Mouse (Mus musculus) lung, embryonic 16.5 days (tissue): ENCODE data around the gene Slc39a5. TPM values are rescaled to one million over a fixed set of nuclear protein-coding genes. Genes with fewer than 3 reads are reported as not detected.
A peak's percentile ranks its signal among the peaks of the same experiment; 100 is the strongest.

Experiments used
- ATAC-seq: fragments of 200-750 bp; cut with Nextera tagmentation; 2 replicates; pipeline ENCODE4 v1.8.0; 2017; ENCODE audit warnings: low read depth, mild to moderate bottlenecking, moderate library complexity
- H3K27ac ChIP-seq: fragments of 300-500 bp; sonication (generic); 2 replicates; pipeline ENCODE4 v1.5.1; 2014; ENCODE audit warnings: mild to moderate bottlenecking, control low read depth, low read length
- H3K27me3 ChIP-seq: fragments of 300-500 bp; sonication (generic); 2 replicates; pipeline ENCODE4 v1.6.1; 2014; ENCODE audit warnings: low read depth, low read length, mixed read lengths; ENCODE audit not compliant: control insufficient read depth, insufficient read depth
- H3K36me3 ChIP-seq: fragments of 300-500 bp; sonication (generic); 2 replicates; pipeline ENCODE4 v1.6.1; 2014; ENCODE audit warnings: low read length; ENCODE audit not compliant: control insufficient read depth, insufficient read depth
- H3K4me1 ChIP-seq: fragments of 300-500 bp; sonication (generic); replicated peaks from 2 replicates; pipeline ENCODE4 v1.6.1; 2014; ENCODE audit warnings: low read length, mixed read lengths; ENCODE audit not compliant: control insufficient read depth, insufficient read depth
- H3K4me2 ChIP-seq: fragments of 300-500 bp; sonication (generic); 2 replicates; pipeline ENCODE4 v1.6.1; 2014; ENCODE audit warnings: low read depth, low read length, control low read depth
- H3K4me3 ChIP-seq: fragments of 300-500 bp; sonication (generic); 2 replicates; pipeline ENCODE4 v1.5.1; 2014; ENCODE audit warnings: mild to moderate bottlenecking, low read length, control low read depth
- H3K9ac ChIP-seq: fragments of 300-500 bp; sonication (generic); 2 replicates; pipeline ENCODE4 v1.6.1; 2014; ENCODE audit warnings: low read length, control low read depth
- H3K9me3 ChIP-seq: fragments of 300-500 bp; sonication (generic); 2 replicates; pipeline ENCODE4 v1.6.1; 2016; ENCODE audit warnings: low read length; ENCODE audit not compliant: control insufficient read depth
- WGBS: fragments of 180-500 bp; shearing (Covaris S2); extraction: QIAGEN DNeasy Blood & Tissue Kit; methylation state at CpG from one replicate; pipeline ENCODE4 v1.1.7; 2014; 5-methylcytosine and 5-hydroxymethylcytosine counted together
- polyA plus RNA-seq: library from polyadenylated mRNA; unstranded; fragments of >200 nt; fragmentation: Nextera tagmentation; extraction: Ambion mirVana; gene quantifications from 2 replicates; pipeline ENCODE4 v1.2.1, GENCODE M21; 2015

The Slc39a5 gene
- polyA plus RNA-seq, 1 experiment from 2014 or later, result 0.13 TPM

GRCm38 (mm10) chr10:128413076-128413475 lies 12.0 kb upstream of the Slc39a5 start:
- H3K4me1 ChIP-seq, result peaks cover 26% of the 10 kb centered on the region
- H3K27me3 ChIP-seq, result no peaks in the 10 kb centered on the region
- H3K4me3 ChIP-seq, result peak overlapping the region; percentile 76; the same call in 1 of the 2 replicates
- peaks cover 11% of the 10 kb centered on the region for H3K36me3 ChIP-seq
- H3K9ac ChIP-seq, result no peak overlapping the region
- ATAC-seq, result no peak
- no peaks in the 10 kb centered on the region for H3K9me3 ChIP-seq
- no peak overlapping the region; the same call in 1 of the 2 replicates for H3K4me2 ChIP-seq
- no peak overlapping the region for H3K27ac ChIP-seq
- WGBS, result 36% methylated on average over 1 of the region's 1 CpGs

GRCm38 (mm10) chr10:128412558-128412957 lies 11.5 kb upstream of the Slc39a5 start:
- Histone ChIP-seq H3K36me3 (peaks cover 11% of the 10 kb centered on the region), H3K27ac (peak overlapping the region; percentile 95), H3K9me3 (no peaks in the 10 kb centered on the region), H3K27me3 (no peaks in the 10 kb centered on the region), H3K4me3 (peak overlapping the region; percentile 76), H3K9ac (peak overlapping the region; percentile 89), H3K4me2 (peak overlapping the region; percentile 86), H3K4me1 (peaks cover 26% of the 10 kb centered on the region)
- 20% methylated on average over 1 of the region's 1 CpGs for WGBS
- no peak for ATAC-seq

DNA sequence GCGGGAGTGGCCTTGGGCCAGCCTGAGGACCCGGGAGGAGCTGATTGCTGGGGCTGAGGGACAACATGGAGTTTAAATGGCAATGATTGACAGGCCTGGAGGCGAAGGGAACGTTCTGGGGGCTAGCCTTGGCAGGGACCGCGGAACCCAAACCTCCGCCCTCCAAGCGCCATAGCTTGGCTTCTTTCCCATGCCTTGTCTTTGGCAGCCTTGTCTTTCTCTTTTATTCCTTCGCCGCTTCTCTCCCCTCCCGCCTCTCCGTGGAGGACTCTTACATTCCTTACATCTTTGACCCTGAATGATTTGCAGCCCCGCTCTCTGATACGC lies 11.0 kb upstream of the Slc39a5 start:
- H3K9me3 ChIP-seq, result no peaks in the 10 kb centered on the region
- peaks cover 10% of the 10 kb centered on the region for H3K36me3 ChIP-seq
- WGBS, result under 1% methylated on average over 14 of the region's 14 CpGs
- H3K4me3 ChIP-seq, result peak overlapping the region; percentile 76
- peak overlapping the region; percentile 86 for H3K4me2 ChIP-seq
- no peaks in the 10 kb centered on the region for H3K27me3 ChIP-seq
- ATAC-seq, result peak; percentile 29
- H3K4me1 ChIP-seq, result peaks cover 26% of the 10 kb centered on the region
- H3K9ac ChIP-seq, result peak overlapping the region; percentile 89
- H3K27ac ChIP-seq, result peak overlapping the region; percentile 95

GRCm38 (mm10) chr10:128411211-128412054 lies 10.4 kb upstream of the Slc39a5 start, which contains the start of the genes Nabp2 and Rnf41:
TSS of gene Nabp2 (minus strand) at chr10:128411492.
TSS of gene Rnf41 (plus strand) at chr10:128411657.
- Histone ChIP-seq H3K9ac (peak within 1 kb of the TSS; percentile 89), H3K27ac (peak within 1 kb of the TSS; percentile 95), H3K4me3 (peak within 1 kb of the TSS; percentile 76), H3K27me3 (no peaks in the 10 kb centered on the region), H3K4me1 (peaks cover 26% of the 10 kb centered on the region), H3K36me3 (peaks cover 4% of the 10 kb centered on the region), H3K9me3 (no peaks in the 10 kb centered on the region), H3K4me2 (peak within 1 kb of the TSS; percentile 96)
- ATAC-seq, result peak; percentile 93
- WGBS, result under 1% methylated on average over 50 of the region's 50 CpGs

GRCm38 (mm10) chr10:128410560-128410845 lies 9.5 kb upstream of the Slc39a5 start:
- peaks cover under 1% of the 10 kb centered on the region; the same call in 1 of the 2 replicates for H3K36me3 ChIP-seq
- ATAC-seq, result no peak
- H3K9me3 ChIP-seq, result no peaks in the 10 kb centered on the region
- 23% methylated on average over 4 of the region's 4 CpGs for WGBS
- H3K27ac ChIP-seq, result peak overlapping the region; percentile 95
- H3K4me2 ChIP-seq, result peak overlapping the region; percentile 96
- peak overlapping the region; percentile 76 for H3K4me3 ChIP-seq
- H3K4me1 ChIP-seq, result peaks cover 26% of the 10 kb centered on the region
- H3K27me3 ChIP-seq, result no peaks in the 10 kb centered on the region
- peak overlapping the region; percentile 89 for H3K9ac ChIP-seq

DNA sequence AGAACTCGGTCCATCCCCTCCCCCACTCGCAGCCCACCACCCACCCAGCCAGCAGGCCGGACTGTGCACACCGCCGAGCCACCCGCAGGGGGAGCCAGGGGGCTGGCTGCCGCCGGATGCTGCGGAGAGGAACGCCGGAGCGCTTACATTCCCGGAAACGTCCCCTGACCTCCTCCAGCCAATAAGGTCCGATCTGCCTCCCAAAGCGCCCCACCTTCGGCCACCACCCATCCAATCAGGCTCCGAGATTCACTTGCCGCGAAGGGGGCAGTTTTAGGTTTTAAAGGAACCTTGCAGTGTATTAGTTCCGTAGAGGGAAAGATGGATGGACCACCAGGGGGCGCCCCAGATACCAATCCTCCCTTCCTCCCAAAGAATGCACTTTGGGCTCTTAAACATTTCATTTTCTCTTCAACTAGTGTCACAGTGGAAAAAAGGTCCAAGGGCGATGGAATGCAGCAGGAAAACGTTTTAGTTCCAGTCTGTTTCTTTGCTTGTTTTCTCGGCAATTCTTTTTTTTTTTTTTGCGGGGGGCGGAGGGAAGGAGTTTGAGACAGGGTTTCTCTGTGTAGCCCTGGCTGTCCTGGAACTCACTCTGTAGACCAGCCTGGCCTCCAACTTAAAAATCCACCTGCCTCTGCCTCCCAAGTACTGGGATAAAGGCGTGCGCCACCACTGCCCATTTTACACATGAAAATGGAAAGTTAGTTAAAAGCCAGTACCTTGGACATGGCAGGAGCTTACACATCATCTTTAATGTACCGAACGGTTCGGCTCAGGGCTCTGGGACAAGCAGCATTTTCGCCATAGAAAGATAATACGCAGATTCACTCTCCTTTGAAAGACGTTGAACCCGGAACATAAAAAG lies 8.9 kb upstream of the Slc39a5 start:
- WGBS, result 5% methylated on average over 36 of the region's 36 CpGs
- no peaks in the 10 kb centered on the region for H3K27me3 ChIP-seq
- H3K27ac ChIP-seq, result peak overlapping the region; percentile 95
- H3K4me3 ChIP-seq, result peak overlapping the region; percentile 76
- no peaks in the 10 kb centered on the region for H3K9me3 ChIP-seq
- no peaks in the 10 kb centered on the region for H3K36me3 ChIP-seq
- H3K4me2 ChIP-seq, result peak overlapping the region; percentile 96
- peak overlapping the region; percentile 89 for H3K9ac ChIP-seq
- ATAC-seq, result peak; percentile 90
- peaks cover 26% of the 10 kb centered on the region for H3K4me1 ChIP-seq

DNA sequence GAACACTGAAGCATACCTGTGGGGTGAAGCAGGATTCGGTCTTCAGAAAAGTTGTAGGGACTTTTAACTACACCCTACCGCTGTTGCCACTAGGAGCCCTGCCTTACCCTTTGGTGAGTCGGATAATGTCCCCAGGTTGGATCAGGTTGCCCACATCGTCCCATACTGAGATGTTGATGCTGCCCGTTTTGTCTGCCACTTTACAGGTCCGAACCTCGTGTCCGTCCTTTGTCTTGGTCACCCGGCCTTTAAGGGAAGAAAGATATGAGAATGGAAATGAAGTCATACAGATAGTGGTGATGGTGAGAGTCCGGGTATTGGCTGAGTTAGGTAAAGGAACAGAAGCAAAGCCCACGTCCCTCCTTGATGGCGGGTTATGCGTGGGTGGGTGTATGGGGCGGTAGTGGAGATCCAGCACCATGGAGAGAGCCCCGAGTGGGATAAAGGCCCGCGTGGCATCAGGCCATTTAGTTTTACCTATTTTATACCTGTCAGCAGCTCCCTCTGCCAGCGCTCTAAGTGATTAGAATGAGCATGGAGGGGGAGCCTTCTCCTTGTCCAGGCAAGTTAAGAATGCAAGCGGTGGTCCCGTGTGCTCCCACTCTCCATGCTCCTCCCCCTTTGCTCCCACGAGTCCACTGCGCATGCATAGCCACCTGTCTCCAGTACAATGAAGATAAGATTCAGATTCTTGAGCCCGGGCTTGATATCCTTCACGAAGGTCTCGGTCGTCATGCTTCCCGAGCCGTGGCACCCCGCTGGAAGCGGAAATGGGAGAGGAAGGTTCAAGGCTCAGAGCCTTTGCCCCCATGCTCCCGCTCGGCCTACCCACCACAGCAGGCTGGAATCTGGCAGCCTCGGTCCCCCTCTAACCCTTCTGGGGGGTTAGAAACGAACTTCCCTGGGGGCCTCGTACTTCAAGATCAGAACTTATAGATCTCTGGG lies 7.8 kb upstream of the Slc39a5 start:
- ATAC-seq, result no peak
- Histone ChIP-seq H3K27ac (peak overlapping the region; percentile 34; the same call in 1 of the 2 replicates), H3K4me1 (peaks cover 26% of the 10 kb centered on the region), H3K4me2 (peak overlapping the region; percentile 91), H3K4me3 (peak overlapping the region; percentile 76), H3K36me3 (no peaks in the 10 kb centered on the region), H3K9me3 (no peaks in the 10 kb centered on the region), H3K27me3 (no peaks in the 10 kb centered on the region), H3K9ac (peak overlapping the region; percentile 83)
- WGBS, result 13% methylated on average over 35 of the region's 35 CpGs

DNA sequence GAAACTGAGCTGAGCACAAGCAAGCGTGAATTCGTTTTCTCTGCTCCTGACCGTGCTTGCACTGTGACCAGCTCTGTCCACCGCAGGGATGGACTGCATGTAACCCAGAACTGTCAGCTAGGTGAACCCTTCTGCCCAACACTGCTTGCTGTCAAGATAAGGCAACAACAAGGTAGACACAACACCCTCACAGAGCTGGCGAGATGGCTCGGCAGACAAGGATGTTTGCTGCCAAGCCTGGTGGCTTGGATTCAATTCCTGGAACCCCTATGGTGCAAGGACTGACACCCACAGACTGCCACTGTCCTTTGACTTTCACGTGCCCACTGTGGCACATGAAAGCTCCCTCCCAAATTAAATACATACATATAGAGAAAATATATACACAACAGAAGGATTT lies 2.9 kb upstream of the Slc39a5 start:
- Histone ChIP-seq H3K9ac (no peak overlapping the region), H3K36me3 (no peaks in the 10 kb centered on the region), H3K4me1 (peaks cover 5% of the 10 kb centered on the region; the same call in 1 of the 2 replicates), H3K4me3 (no peak overlapping the region), H3K27ac (no peak overlapping the region), H3K4me2 (no peak overlapping the region), H3K9me3 (no peaks in the 10 kb centered on the region), H3K27me3 (no peaks in the 10 kb centered on the region)
- 75% methylated on average over 7 of the region's 7 CpGs for WGBS
- no peak for ATAC-seq
